Comparison of ENCODE assay signal across 16 mouse cellular contexts in the genomic region with DNA sequence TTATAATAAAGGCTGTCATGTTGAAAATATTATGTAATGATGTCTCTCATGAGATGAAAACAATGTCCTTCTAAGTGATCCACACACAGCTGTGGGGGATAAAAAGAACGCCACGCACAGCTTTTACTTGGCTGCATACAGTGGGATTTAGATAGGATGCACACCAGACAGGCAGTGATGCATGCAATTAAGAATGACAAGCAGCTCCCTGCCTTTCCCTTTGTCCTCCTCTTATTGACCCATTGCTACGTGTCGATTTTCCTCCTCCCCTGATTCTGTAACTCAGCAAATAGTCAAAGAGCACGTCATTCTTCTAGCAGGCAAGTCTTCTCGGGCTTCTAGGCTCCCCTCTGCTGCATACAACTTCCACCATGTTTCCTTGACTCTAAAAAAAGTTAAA.
DNase-seq lines count a peak whose midpoint lies in the region; ATAC-seq and TF ChIP-seq lines count a peak whose summit lies in the region.
"Had no signal": no experiment of that assay in that cellular context is flagged by ENCODE, and none has a peak within 500 bp of the region (broad histone marks: within the 10 kb centered on the region; RNA-seq: fewer than 3 reads in every experiment).

No protein-coding gene starts in this region.

- no peak overlapping the region for H3K4me3 ChIP-seq in hindbrain, embryonic 11.5 days (ENCODE audit: low read depth, low read length)
- H3K4me3 ChIP-seq in hindbrain, embryonic 10.5 days = no peak overlapping the region
- no peak overlapping the region for H3K4me3 ChIP-seq in hindbrain, embryonic 16.5 days (ENCODE audit: low read length)
- no peak overlapping the region; the same call in 1 of the 2 replicates for H3K4me3 ChIP-seq in midbrain, embryonic 14.5 days (replicated peaks; ENCODE audit: low read depth, low read length)
- no peak overlapping the region for H3K4me3 ChIP-seq in layer of hippocampus, adult 2 months
- H3K4me3 ChIP-seq: lung, embryonic 15.5 days had no signal

- 0 out of 2 replicates have a peak, but pooled peaks have one; percentile 60 for ATAC-seq in hindbrain, embryonic 11.5 days (ENCODE audit: low FRiP score)
- 0 out of 2 replicates have a peak, but pooled peaks have one; percentile 35 for ATAC-seq in hindbrain, embryonic 16.5 days
- ATAC-seq in midbrain, embryonic 14.5 days (ENCODE audit: low FRiP score, low TSS enrichment) = no peak
- ATAC-seq: inflammation-experienced regulatory T-cells, adult 6 months had no signal

- H3K4me1 ChIP-seq in hindbrain, embryonic 11.5 days (replicated peaks; ENCODE audit: control insufficient read depth, insufficient read depth, low read length) = no peaks in the 10 kb centered on the region
- peaks cover 14% of the 10 kb centered on the region for H3K4me1 ChIP-seq in hindbrain, embryonic 10.5 days (replicated peaks)
- peaks cover 6% of the 10 kb centered on the region for H3K4me1 ChIP-seq in hindbrain, embryonic 16.5 days (ENCODE audit: control insufficient read depth, insufficient read depth, low read depth, low read length)
- H3K4me1 ChIP-seq in midbrain, embryonic 14.5 days (ENCODE audit: control insufficient read depth, insufficient read depth, low read length) = peaks cover 2% of the 10 kb centered on the region; the same call in 1 of the 2 replicates

- no peaks in the 10 kb centered on the region for H3K9me3 ChIP-seq in hindbrain, embryonic 11.5 days (ENCODE audit: control insufficient read depth, low read length)
- H3K9me3 ChIP-seq in hindbrain, embryonic 10.5 days = no peaks in the 10 kb centered on the region
- H3K9me3 ChIP-seq in hindbrain, embryonic 16.5 days (ENCODE audit: control insufficient read depth, low read length) = no peaks in the 10 kb centered on the region
- H3K9me3 ChIP-seq in midbrain, embryonic 14.5 days (ENCODE audit: control insufficient read depth, low read length) = no peaks in the 10 kb centered on the region
- H3K9me3 ChIP-seq: G1E; lung, embryonic 15.5 days had no signal

- DNase-seq in hindbrain, embryonic 11.5 days (ENCODE audit: low spot score) = peak; percentile 29
- DNase-seq in hindbrain, embryonic 10.5 days (ENCODE audit: low spot score) = no peak
- DNase-seq in R1 (ENCODE audit: low read depth, low spot score) = peak; percentile 47
- peak; percentile 50 for DNase-seq in midbrain, embryonic 14.5 days
- DNase-seq in thymus, postnatal 25 days = no peak
- no peak for DNase-seq in frontal cortex, postnatal 25 days (ENCODE audit: low spot score in 2 of 2)
- no peak for DNase-seq in layer of hippocampus, adult 2 months (ENCODE audit: low spot score in 2 of 2)
- DNase-seq: B cell, adult 2 months; cerebellum, adult 2 months; gastrocnemius, postnatal 10 days; left cerebral cortex, postnatal 4 days; right cerebral cortex, postnatal 4 days had no signal

- no peaks in the 10 kb centered on the region for H3K36me3 ChIP-seq in hindbrain, embryonic 11.5 days (ENCODE audit: control insufficient read depth, insufficient read depth, low read length)
- peaks cover 16% of the 10 kb centered on the region for H3K36me3 ChIP-seq in hindbrain, embryonic 10.5 days
- H3K36me3 ChIP-seq in hindbrain, embryonic 16.5 days (ENCODE audit: control insufficient read depth, insufficient read depth, low read length) = no peaks in the 10 kb centered on the region
- no peaks in the 10 kb centered on the region for H3K36me3 ChIP-seq in midbrain, embryonic 14.5 days (ENCODE audit: control insufficient read depth, insufficient read depth, low read length)
- H3K36me3 ChIP-seq: lung, embryonic 15.5 days had no signal

- 40% methylated on average over 6 of the region's 6 CpGs for WGBS in hindbrain, embryonic 11.5 days
- WGBS in hindbrain, embryonic 10.5 days = 34% methylated on average over 6 of the region's 6 CpGs
- 17% methylated on average over 6 of the region's 6 CpGs for WGBS in hindbrain, embryonic 16.5 days
- WGBS in midbrain, embryonic 14.5 days = 14% methylated on average over 6 of the region's 6 CpGs

- TF ChIP-seq CTCF in layer of hippocampus, adult 2 months (conservative IDR thresholded peaks at IDR 0.05) = no peak

- H3K9ac ChIP-seq in hindbrain, embryonic 11.5 days (ENCODE audit: low read depth, low read length) = no peak overlapping the region
- no peak overlapping the region for H3K9ac ChIP-seq in hindbrain, embryonic 16.5 days (ENCODE audit: low read depth, low read length)
- no peak overlapping the region for H3K9ac ChIP-seq in midbrain, embryonic 14.5 days (replicated peaks; ENCODE audit: low read length)
- H3K9ac ChIP-seq: lung, embryonic 15.5 days had no signal

- H3K27ac ChIP-seq in hindbrain, embryonic 11.5 days (ENCODE audit: low read depth, low read length) = no peak overlapping the region
- no peak overlapping the region for H3K27ac ChIP-seq in hindbrain, embryonic 10.5 days
- H3K27ac ChIP-seq in hindbrain, embryonic 16.5 days (ENCODE audit: low read depth, low read length) = no peak overlapping the region
- H3K27ac ChIP-seq in midbrain, embryonic 14.5 days (replicated peaks; ENCODE audit: low read depth, low read length) = no peak overlapping the region; the same call in 1 of the 2 replicates
- no peak overlapping the region for H3K27ac ChIP-seq in layer of hippocampus, adult 2 months
- H3K27ac ChIP-seq: lung, embryonic 15.5 days had no signal

- no peaks in the 10 kb centered on the region for H3K27me3 ChIP-seq in hindbrain, embryonic 11.5 days (ENCODE audit: control insufficient read depth, insufficient read depth, low read length)
- H3K27me3 ChIP-seq in hindbrain, embryonic 10.5 days (ENCODE audit: insufficient read depth, poor library complexity, severe bottlenecking) = no peaks in the 10 kb centered on the region
- H3K27me3 ChIP-seq in hindbrain, embryonic 16.5 days (replicated peaks; ENCODE audit: control insufficient read depth, insufficient read depth, low read length) = no peaks in the 10 kb centered on the region
- no peaks in the 10 kb centered on the region for H3K27me3 ChIP-seq in midbrain, embryonic 14.5 days (ENCODE audit: control insufficient read depth, insufficient read depth, low read length)
- H3K27me3 ChIP-seq: lung, embryonic 15.5 days had no signal

- no peak overlapping the region for H3K4me2 ChIP-seq in hindbrain, embryonic 11.5 days (replicated peaks; ENCODE audit: low read depth, low read length)
- H3K4me2 ChIP-seq in hindbrain, embryonic 16.5 days (ENCODE audit: low read length) = peak overlapping the region; percentile 24; the same call in 1 of the 2 replicates
- H3K4me2 ChIP-seq in midbrain, embryonic 14.5 days (ENCODE audit: low read length) = peak overlapping the region; percentile 42
- H3K4me2 ChIP-seq: lung, embryonic 15.5 days had no signal

Comparison
In these comparisons a context has a peak if more than half of its experiments do, and no peak if none do; other contexts are left out.
1. DNase-seq: peak in hindbrain, embryonic 11.5 days (single experiment), R1 (single experiment) and midbrain, embryonic 14.5 days (single experiment); none in hindbrain, embryonic 10.5 days (single experiment), thymus, postnatal 25 days (single experiment), frontal cortex, postnatal 25 days (0 of 2) and layer of hippocampus, adult 2 months (0 of 2).